Mouse (Mus musculus) gastrocnemius, adult 18-20 months (tissue): Measurements from ENCODE around the gene Ankrd60. TPM values are rescaled to one million over a fixed set of nuclear protein-coding genes. Genes with fewer than 3 reads are reported as not detected.

Experiments
- DNase-seq: peaks from one replicate; pipeline ENCODE4 v3.0.0; 2021; ENCODE audit warnings: low spot score
- total RNA-seq, 2 experiments: library from RNA; stranded (reverse); gene quantifications; 2 replicates each; pipeline ENCODE4 v1.2.3; 2021

The Ankrd60 gene
- total RNA-seq, 2 experiments from 2014 or later, result not detected

GRCm38 (mm10) chr2:173585387-173586117 lies 7.4 kb upstream of the Ankrd60 start:
- no peak for DNase-seq

GRCm38 (mm10) chr2:173584361-173584760 lies 6.2 kb upstream of the Ankrd60 start:
- DNase-seq, result no peak

GRCm38 (mm10) chr2:173583455-173583854 lies 5.3 kb upstream of the Ankrd60 start:
- peak; percentile 33 for DNase-seq

- DNase-seq, result no peak
Measured at GRCm38 (mm10) chr2:173582903-173583302, 4.7 kb upstream of the Ankrd60 start.

GRCm38 (mm10) chr2:173581096-173581495 lies 2.9 kb upstream of the Ankrd60 start:
- DNase-seq, result no peak

GRCm38 (mm10) chr2:173578595-173578994 lies 430 bp upstream of the Ankrd60 start:
- DNase-seq, result no peak

GRCm38 (mm10) chr2:173564179-173564578 lies 14.0 kb downstream of the Ankrd60 start:
- no peak for DNase-seq

- DNase-seq, result no peak
Measured at GRCm38 (mm10) chr2:173563336-173563735, 14.8 kb downstream of the Ankrd60 start.

GRCm38 (mm10) chr2:173561851-173562442 lies 16.2 kb downstream of the Ankrd60 start:
- DNase-seq, result peak; percentile 34

GRCm38 (mm10) chr2:173558754-173559396 lies 19.3 kb downstream of the Ankrd60 start:
- DNase-seq, result no peak

GRCm38 (mm10) chr2:173553863-173554262 lies 24.3 kb downstream of the Ankrd60 start:
- peak; percentile 19 for DNase-seq

- DNase-seq, result peak; percentile 39
Measured at GRCm38 (mm10) chr2:173550681-173551080, 27.5 kb downstream of the Ankrd60 start.

- no peak for DNase-seq
Measured at GRCm38 (mm10) chr2:173549236-173549635, 28.9 kb downstream of the Ankrd60 start.

GRCm38 (mm10) chr2:173545992-173546703 lies 32.0 kb downstream of the Ankrd60 start:
- peak; percentile 73 for DNase-seq

GRCm38 (mm10) chr2:173542716-173543115 lies 35.4 kb downstream of the Ankrd60 start:
- no peak for DNase-seq

- DNase-seq, result no peak
Measured at GRCm38 (mm10) chr2:173541748-173542147, 36.4 kb downstream of the Ankrd60 start.

- DNase-seq, result no peak
Measured at GRCm38 (mm10) chr2:173539781-173540180, 38.4 kb downstream of the Ankrd60 start.

- DNase-seq, result no peak
Measured at GRCm38 (mm10) chr2:173535886-173536285, 42.3 kb downstream of the Ankrd60 start.

- no peak for DNase-seq
Measured at GRCm38 (mm10) chr2:173535390-173535789, 42.8 kb downstream of the Ankrd60 start.

GRCm38 (mm10) chr2:173534581-173534980 lies 43.6 kb downstream of the Ankrd60 start:
- DNase-seq, result no peak

GRCm38 (mm10) chr2:173532711-173533462 lies 45.3 kb downstream of the Ankrd60 start:
- DNase-seq, result no peak
